Mouse (Mus musculus) embryonic fibroblast, embryonic 13.5 days (primary cell): ENCODE measurements around the gene Cmpk1.

Source experiments
- CTCF ChIP-seq: IDR thresholded peaks from 2 replicates; pipeline ENCODE4 v1.5.1; 2011; ENCODE audit warnings: mild to moderate bottlenecking, control low read depth, low read length, moderate library complexity, borderline replicate concordance; ENCODE audit not compliant: insufficient read depth
- POLR2A ChIP-seq: IDR thresholded peaks from 2 replicates; pipeline ENCODE4 v1.6.1; 2011; ENCODE audit warnings: low read depth, mild to moderate bottlenecking, control low read depth, low read length, moderate library complexity

DNA sequence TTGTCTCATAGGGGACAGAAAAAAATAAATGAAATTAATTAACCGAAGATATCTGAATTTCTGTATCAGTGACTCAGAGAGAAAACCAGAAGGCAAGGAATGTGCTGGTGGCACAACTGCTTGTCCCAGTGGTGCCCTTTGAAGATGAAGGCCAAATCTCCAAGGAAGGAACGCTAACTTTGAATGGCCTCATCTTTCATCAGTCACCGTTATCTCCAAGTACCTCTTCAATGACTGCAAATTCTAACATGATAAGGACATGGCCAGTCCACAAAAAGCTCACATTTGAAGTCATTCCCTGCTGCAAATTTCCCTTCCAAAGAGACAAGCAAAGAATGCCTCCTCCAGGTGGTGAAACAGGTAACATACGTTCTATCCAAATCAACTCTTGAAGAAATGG, 28.3 kb downstream of the Cmpk1 start:
- TF ChIP-seq CTCF (no peak), POLR2A (no peak)
